Mouse (Mus musculus): Measurements from ENCODE around the gene Hcls1. TPM values are rescaled to one million over a fixed set of nuclear protein-coding genes. Genes with fewer than 3 reads are reported as not detected.

Hcls1 gene
- polyA plus RNA-seq, 1 experiment from 2014 or later, result 2.5 TPM

GRCm38 (mm10) chr16:36920410-36920809, 14.4 kb upstream of the Hcls1 start:
- H3K27ac ChIP-seq (replicated peaks), result no peak overlapping the region
- H3K9ac ChIP-seq (replicated peaks), result no peak overlapping the region
- peaks cover 71% of the 10 kb centered on the region for H3K36me3 ChIP-seq
- H3K27me3 ChIP-seq (replicated peaks), result no peaks in the 10 kb centered on the region
- H3K9me3 ChIP-seq (replicated peaks), result no peaks in the 10 kb centered on the region
- H3K4me3 ChIP-seq (replicated peaks), result no peak overlapping the region
- WGBS, result 82% methylated on average over 3 of the region's 3 CpGs
- H3K4me1 ChIP-seq, result no peaks in the 10 kb centered on the region
- H3K4me2 ChIP-seq, result no peak overlapping the region
- no peak for ATAC-seq (ENCODE audit: low FRiP score)

GRCm38 (mm10) chr16:36921067-36921613, 13.6 kb upstream of the Hcls1 start:
- Histone ChIP-seq H3K9me3 (replicated peaks) (no peaks in the 10 kb centered on the region), H3K4me2 (no peak overlapping the region), H3K9ac (replicated peaks) (no peak overlapping the region), H3K4me3 (replicated peaks) (no peak overlapping the region), H3K36me3 (peaks cover 71% of the 10 kb centered on the region), H3K27ac (replicated peaks) (no peak overlapping the region), H3K4me1 (no peaks in the 10 kb centered on the region), H3K27me3 (replicated peaks) (no peaks in the 10 kb centered on the region)
- WGBS, result 96% methylated on average over 8 of the region's 8 CpGs
- no peak for ATAC-seq (ENCODE audit: low FRiP score)

- ATAC-seq (ENCODE audit: low FRiP score), result no peak
- H3K4me2 ChIP-seq, result no peak overlapping the region
- H3K36me3 ChIP-seq, result peaks cover 72% of the 10 kb centered on the region
- no peaks in the 10 kb centered on the region for H3K27me3 ChIP-seq (replicated peaks)
- H3K9ac ChIP-seq (replicated peaks), result no peak overlapping the region
- H3K4me1 ChIP-seq, result no peaks in the 10 kb centered on the region
- no peak overlapping the region for H3K27ac ChIP-seq (replicated peaks)
- no peaks in the 10 kb centered on the region for H3K9me3 ChIP-seq (replicated peaks)
- WGBS, result 95% methylated on average over 6 of the region's 6 CpGs
- no peak overlapping the region for H3K4me3 ChIP-seq (replicated peaks)
Measured at GRCm38 (mm10) chr16:36921980-36922379, 12.8 kb upstream of the Hcls1 start.

GRCm38 (mm10) chr16:36924312-36924711, 10.5 kb upstream of the Hcls1 start:
- no peak for ATAC-seq (ENCODE audit: low FRiP score)
- Histone ChIP-seq H3K9me3 (replicated peaks) (no peaks in the 10 kb centered on the region), H3K27ac (replicated peaks) (no peak overlapping the region), H3K4me3 (replicated peaks) (no peak overlapping the region), H3K9ac (replicated peaks) (no peak overlapping the region), H3K27me3 (replicated peaks) (no peaks in the 10 kb centered on the region), H3K4me2 (no peak overlapping the region), H3K4me1 (no peaks in the 10 kb centered on the region), H3K36me3 (peaks cover 76% of the 10 kb centered on the region)
- 95% methylated on average over 8 of the region's 8 CpGs for WGBS

DNA sequence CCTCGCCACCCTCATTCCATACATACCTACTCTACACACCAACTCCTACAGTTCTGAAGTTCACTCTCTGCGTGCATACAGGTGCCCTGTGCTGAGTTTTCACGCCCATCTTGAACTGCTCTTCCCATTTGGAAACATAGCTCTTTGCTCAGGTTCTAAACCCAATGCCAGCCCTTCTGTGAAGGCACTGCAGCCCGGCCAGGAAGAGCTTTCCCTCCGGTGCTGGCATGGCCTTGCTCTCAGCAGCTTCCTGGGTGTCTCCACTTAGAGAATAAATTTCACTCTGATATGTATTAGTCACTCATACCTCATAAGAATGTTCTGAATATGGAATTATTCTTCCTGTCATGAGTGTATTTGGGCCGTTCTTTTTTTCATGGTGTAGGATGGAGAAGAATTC, 9.4 kb upstream of the Hcls1 start:
- H3K4me1 ChIP-seq, result no peaks in the 10 kb centered on the region
- no peak for ATAC-seq (ENCODE audit: low FRiP score)
- H3K4me3 ChIP-seq (replicated peaks), result no peak overlapping the region
- no peak overlapping the region for H3K4me2 ChIP-seq
- no peak overlapping the region for H3K9ac ChIP-seq (replicated peaks)
- WGBS, result 97% methylated on average over 6 of the region's 6 CpGs
- no peaks in the 10 kb centered on the region for H3K27me3 ChIP-seq (replicated peaks)
- H3K9me3 ChIP-seq (replicated peaks), result no peaks in the 10 kb centered on the region
- H3K27ac ChIP-seq (replicated peaks), result no peak overlapping the region
- H3K36me3 ChIP-seq, result peaks cover 76% of the 10 kb centered on the region

DNA sequence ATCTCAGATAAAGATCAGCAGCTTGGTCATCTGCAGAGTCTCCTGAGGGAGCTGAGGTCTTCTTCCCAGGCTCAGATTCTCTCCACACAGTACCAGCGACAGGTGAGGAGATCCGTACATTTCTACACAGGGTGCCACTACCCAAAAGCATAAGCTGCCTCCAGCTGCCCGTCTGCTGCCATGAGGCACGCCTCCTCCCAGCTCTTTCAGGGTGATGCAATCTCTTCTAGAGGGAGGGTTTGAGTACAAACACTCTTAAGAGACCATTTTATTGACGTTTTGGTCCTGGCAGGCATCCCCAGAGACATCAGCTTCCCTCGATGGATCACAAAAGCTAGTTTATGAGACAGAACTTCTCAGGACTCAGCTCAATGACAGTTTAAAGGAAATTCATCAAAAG, 9.0 kb upstream of the Hcls1 start:
- no peaks in the 10 kb centered on the region for H3K4me1 ChIP-seq
- no peaks in the 10 kb centered on the region for H3K27me3 ChIP-seq (replicated peaks)
- H3K36me3 ChIP-seq, result peaks cover 77% of the 10 kb centered on the region

GRCm38 (mm10) chr16:36926514-36927447, 8.0 kb upstream of the Hcls1 start:
- WGBS, result 96% methylated on average over 10 of the region's 10 CpGs
- no peaks in the 10 kb centered on the region for H3K27me3 ChIP-seq (replicated peaks)

More for the DNA sequence above, 9.0 kb upstream of the Hcls1 start:
- Histone ChIP-seq H3K9ac (replicated peaks) (no peak overlapping the region), H3K4me2 (no peak overlapping the region), H3K4me3 (replicated peaks) (no peak overlapping the region), H3K27ac (replicated peaks) (no peak overlapping the region), H3K9me3 (replicated peaks) (no peaks in the 10 kb centered on the region)
- ATAC-seq (ENCODE audit: low FRiP score), result no peak
- 78% methylated on average over 6 of the region's 6 CpGs for WGBS

DNA sequence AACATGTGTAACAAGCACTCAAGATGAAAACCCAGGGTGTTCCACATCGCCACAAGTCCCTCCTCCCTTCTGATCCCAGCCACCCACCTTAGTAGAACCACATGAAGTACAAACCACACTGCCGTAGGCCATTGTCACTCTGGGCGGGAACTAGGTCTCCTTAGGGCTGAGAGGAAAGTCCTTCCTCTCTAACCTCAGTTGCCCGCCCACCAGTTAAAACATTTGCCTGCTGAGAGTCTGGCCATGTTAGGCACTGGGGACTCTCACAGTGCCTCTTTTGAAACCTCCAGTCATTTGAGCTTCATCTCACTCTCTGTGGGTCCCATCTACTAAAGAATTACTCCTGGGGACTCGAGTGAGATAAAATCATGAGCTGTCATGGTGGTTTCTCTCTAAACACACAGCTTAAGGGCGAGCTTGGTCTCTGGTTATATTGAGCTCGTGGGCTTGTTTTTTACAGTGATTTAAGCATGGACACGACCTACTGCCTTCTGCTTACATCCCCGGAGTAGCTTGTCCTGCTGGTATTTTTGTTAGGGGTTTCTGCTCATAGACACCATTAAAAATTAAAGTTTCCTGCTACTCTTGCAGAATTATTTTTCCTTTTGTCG, 7.2 kb upstream of the Hcls1 start:
- no peak for ATAC-seq (ENCODE audit: low FRiP score)
- Histone ChIP-seq H3K9ac (replicated peaks) (no peak overlapping the region), H3K4me1 (no peaks in the 10 kb centered on the region), H3K9me3 (replicated peaks) (no peaks in the 10 kb centered on the region), H3K27me3 (replicated peaks) (no peaks in the 10 kb centered on the region), H3K4me3 (replicated peaks) (no peak overlapping the region), H3K27ac (replicated peaks) (no peak overlapping the region), H3K4me2 (no peak overlapping the region), H3K36me3 (peaks cover 84% of the 10 kb centered on the region)
- 90% methylated on average over 10 of the region's 10 CpGs for WGBS

More at GRCm38 (mm10) chr16:36926514-36927447, 8.0 kb upstream of the Hcls1 start:
- no peak for ATAC-seq (ENCODE audit: low FRiP score)
- H3K9me3 ChIP-seq (replicated peaks), result no peaks in the 10 kb centered on the region
- H3K4me3 ChIP-seq (replicated peaks), result no peak overlapping the region
- H3K4me1 ChIP-seq, result no peaks in the 10 kb centered on the region
- no peak overlapping the region for H3K27ac ChIP-seq (replicated peaks)
- H3K4me2 ChIP-seq, result no peak overlapping the region
- H3K9ac ChIP-seq (replicated peaks), result no peak overlapping the region
- H3K36me3 ChIP-seq, result peaks cover 81% of the 10 kb centered on the region

DNA sequence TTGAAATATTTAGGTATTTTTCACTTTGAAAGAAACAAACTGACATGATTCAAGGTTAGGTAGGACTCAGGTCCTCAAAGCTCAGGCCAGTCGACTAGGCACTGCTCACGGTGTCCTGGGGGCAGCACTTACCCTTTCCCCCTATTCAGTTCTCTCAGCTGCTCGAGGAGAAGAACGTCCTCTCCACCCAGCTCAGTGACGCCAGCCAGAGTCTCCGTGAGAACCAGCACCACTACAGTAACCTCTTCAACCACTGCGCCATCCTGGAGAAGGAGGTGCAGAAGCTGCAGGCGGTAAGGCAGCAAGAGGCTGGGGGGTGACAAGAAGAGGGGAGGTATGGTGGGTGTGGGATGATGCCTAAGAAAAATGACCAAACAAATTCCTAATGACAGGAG, 6.7 kb upstream of the Hcls1 start:
- Histone ChIP-seq H3K4me1 (no peaks in the 10 kb centered on the region), H3K9me3 (replicated peaks) (no peaks in the 10 kb centered on the region), H3K27me3 (replicated peaks) (no peaks in the 10 kb centered on the region), H3K4me2 (no peak overlapping the region), H3K4me3 (replicated peaks) (no peak overlapping the region), H3K9ac (replicated peaks) (no peak overlapping the region), H3K36me3 (peaks cover 89% of the 10 kb centered on the region), H3K27ac (replicated peaks) (no peak overlapping the region)
- 93% methylated on average over 8 of the region's 8 CpGs for whole genome bisulfite sequencing
- no peak for ATAC-seq (ENCODE audit: low FRiP score)

DNA sequence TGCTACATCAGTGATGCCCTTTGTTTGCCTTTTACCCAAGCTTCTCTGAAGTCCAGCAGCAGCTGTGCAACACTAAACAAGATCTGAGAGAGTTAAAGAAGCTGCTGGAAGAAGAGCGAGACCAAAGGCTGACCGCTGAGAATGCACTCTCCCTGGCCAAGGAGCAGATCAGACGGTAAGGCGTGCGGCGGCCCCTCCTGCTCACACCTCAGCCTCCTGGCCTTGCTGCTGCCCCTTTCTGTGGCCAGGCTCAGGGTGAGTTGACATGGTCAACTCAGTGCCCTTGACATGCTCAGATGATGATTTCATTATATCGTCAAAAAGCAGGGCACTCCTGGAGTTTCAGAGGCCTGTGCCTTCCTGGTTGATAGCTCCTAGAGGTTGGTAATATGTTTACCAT, 5.6 kb upstream of the Hcls1 start:
- Histone ChIP-seq H3K27ac (replicated peaks) (no peak overlapping the region), H3K4me2 (no peak overlapping the region), H3K9me3 (replicated peaks) (no peaks in the 10 kb centered on the region), H3K36me3 (peaks cover 92% of the 10 kb centered on the region), H3K9ac (replicated peaks) (no peak overlapping the region), H3K4me3 (replicated peaks) (no peak overlapping the region), H3K27me3 (replicated peaks) (no peaks in the 10 kb centered on the region), H3K4me1 (no peaks in the 10 kb centered on the region)
- no peak for ATAC-seq (ENCODE audit: low FRiP score)
- WGBS, result 96% methylated on average over 7 of the region's 7 CpGs

DNA sequence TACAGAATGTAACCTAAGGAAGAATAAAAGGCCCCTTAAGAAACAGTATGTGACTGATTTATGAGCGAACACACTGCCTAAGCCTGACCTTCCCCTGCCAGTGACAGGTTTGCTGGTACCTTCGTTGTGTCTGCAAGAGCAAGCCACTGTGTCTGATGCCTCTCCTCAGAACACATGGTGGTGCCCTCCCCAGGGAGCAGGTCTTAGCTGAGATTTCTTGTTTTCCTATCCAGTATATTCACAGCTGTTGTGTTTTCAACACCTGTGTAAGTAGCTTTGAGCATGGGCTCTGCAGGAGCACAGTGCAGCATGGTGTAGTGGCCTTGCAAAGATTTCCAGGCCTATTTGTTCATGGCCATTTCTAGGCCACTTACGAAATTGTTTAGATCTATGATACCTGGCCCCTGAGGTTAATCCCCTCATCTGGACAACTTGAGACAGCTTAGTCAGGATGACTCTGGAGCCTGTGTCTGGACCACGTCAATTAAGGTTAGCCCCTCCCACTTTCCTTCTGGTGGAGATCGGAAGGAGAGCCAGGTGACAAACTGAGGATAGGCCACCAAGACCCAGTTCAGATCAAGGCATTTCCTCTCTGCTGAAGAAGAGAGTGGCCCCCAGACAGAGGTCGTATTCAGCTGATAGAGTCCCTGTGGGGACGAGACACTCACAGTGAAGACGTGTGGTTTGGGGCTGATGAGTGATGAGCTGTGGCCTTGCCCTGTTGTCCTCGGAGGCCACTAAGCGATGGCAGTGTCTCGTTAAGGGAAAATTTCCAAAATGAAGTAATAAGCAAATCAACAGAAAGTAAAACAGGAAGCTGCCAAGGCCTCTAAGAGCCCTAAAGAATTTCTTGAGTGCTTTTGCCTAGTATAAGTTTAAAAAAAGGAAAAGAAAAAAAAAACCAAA, 4.3 kb upstream of the Hcls1 start:
- no peak overlapping the region for H3K4me3 ChIP-seq (replicated peaks)
- H3K9ac ChIP-seq (replicated peaks), result no peak overlapping the region
- H3K4me2 ChIP-seq, result no peak overlapping the region
- no peak overlapping the region for H3K27ac ChIP-seq (replicated peaks)
- no peak for ATAC-seq (ENCODE audit: low FRiP score)
- peaks cover 81% of the 10 kb centered on the region for H3K36me3 ChIP-seq
- WGBS, result 85% methylated on average over 11 of the region's 11 CpGs
- H3K27me3 ChIP-seq (replicated peaks), result no peaks in the 10 kb centered on the region
- no peaks in the 10 kb centered on the region for H3K9me3 ChIP-seq (replicated peaks)
- no peaks in the 10 kb centered on the region for H3K4me1 ChIP-seq

Data from neural tube, embryonic 15.5 days (tissue).